Mouse (Mus musculus): ENCODE measurements around the gene Depp1.

The Depp1 gene

DNA sequence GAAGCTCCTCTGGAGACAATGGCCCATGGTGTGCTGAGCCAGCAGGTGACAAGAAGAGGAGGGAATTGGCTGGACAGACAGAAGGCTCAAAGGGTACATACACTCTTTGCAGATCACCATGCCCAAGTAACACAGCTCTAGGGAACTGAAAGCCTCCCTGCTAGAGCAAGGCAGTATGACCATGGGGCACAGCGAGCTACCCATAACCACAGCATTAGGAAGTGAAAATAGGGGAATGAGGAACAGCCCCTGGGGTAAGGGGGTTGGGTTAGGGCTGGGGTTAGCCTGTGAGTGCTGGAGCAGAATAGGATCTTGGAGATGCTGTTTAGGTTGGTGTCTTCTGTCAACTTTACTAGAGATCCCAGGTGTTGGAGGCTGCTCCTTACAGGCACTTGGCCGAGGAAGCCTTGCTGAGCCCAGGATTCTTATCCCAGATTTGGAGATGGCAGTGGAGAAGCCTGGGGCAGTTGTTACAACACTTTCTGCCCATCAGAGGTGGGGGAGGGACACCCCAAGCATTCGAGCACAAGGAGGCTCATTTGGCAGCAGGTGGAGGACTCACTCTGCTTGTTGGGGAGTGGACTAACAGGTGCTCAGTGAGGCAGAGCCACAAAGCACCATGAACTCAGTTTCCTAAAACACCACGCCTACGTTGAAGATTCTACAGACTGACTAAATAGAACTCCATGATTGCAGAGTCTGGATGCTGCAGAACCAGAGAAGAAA is 29.3 kb downstream of the Depp1 start:
- no peak for DNase-seq (ENCODE audit: extremely low spot score, low spot score)

DNA sequence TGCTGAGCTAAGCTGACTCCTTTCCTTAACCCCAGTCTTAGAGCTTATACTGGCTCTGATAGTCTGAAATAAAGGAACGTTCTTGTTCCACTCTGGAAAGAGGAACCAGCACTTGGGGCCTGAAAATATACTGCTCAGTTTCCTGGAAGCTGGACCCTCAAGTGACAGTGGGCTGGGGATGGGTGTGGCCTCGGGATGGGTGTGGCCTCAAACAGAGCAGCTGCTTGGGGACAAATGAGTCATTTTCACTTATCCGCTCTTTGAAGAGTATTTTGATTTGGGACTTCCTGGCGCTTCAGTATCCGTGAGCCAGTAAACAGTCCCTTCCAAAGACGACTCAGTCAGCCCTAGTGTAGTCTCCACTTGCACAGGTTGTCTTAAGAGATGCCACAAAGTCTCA is 31.9 kb downstream of the Depp1 start:
- no peak for DNase-seq (ENCODE audit: extremely low spot score, low spot score)

DNA sequence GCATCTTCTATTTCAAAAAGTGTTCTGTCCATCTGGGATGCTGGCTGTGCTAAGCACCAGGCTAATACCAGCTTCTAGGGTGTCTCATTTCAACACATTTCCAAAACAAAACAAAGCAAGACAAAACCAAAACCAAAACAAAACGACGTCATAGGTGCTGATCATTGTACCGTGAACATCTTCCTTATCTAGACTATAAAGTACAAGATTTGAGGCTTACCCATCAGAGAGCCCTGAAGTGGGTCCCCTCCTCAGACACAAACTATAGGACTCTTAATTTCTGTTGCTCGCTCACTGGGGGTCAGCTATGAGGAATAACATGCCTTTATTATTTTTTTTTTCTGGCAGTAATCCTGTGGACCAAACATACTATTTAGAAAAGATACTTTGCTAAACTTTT is 43.2 kb downstream of the Depp1 start:
- no peak for DNase-seq (ENCODE audit: extremely low spot score, low spot score)

DNA sequence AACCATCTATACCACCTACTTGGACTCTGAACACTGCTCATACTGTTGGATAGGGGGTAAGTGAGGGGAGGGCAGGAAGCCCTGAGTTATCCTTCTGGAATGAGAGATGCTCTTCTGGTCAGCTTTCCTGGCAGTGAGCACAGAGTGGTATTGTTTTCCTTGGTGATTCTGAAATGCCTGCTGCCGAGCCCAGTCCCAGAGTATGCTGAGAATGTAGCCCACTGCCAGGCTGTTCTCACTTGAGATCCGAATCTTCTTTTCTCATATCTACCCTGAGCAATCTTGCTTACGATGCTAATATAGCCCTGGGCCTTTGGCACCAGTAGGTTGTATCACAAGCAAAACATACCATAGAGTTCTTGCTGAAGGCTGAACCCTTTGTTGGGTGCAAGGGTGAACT is 43.9 kb downstream of the Depp1 start:
- DNase-seq (ENCODE audit: extremely low spot score, low spot score) = no peak

DNA sequence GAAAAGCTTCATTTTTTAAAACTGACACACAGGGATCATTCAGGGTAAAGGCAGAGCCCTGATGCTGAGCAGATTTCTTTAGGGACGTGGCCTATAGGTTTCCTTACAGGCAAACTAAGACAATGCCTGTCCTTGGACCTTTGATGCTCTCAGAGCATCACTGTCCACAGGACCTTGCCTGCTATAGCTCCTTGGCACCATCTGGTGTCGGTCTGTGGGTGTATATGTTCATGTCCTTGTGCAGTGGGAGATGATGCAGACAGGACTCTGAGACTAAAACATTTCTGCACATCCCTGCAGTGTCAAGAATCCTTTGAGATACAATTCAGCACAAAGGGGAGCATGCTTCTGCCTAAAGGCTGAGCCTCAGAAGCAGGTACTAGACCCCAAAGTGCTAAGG is 47.0 kb downstream of the Depp1 start:
- no peak for DNase-seq (ENCODE audit: extremely low spot score, low spot score)

DNA sequence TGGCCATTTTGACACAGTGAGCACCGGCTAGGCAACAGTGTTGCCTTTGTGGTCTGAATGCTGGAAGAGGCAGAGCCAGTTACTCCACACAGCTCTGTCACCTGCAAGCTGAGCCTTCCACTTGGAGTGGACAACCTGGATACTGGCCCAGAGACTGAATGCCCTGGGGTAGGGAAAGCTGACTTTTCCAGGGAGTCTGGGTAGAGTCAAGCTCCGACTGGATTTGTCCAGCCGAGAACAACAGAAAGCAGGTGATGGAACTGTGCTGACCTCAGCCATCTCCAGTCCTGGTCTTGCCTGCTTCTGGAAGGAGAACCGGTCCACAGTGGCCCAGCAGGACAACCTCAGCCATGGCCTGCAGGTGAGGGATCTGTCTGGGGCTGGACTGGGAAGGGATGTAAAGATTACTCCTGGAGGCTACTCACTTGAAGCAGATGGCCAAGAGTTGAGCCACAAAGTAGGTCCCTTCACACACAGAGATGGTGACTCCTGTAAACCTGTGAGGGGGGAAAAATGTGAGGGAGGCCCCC is 47.6 kb downstream of the Depp1 start:
- no peak for DNase-seq (ENCODE audit: extremely low spot score, low spot score)

DNA sequence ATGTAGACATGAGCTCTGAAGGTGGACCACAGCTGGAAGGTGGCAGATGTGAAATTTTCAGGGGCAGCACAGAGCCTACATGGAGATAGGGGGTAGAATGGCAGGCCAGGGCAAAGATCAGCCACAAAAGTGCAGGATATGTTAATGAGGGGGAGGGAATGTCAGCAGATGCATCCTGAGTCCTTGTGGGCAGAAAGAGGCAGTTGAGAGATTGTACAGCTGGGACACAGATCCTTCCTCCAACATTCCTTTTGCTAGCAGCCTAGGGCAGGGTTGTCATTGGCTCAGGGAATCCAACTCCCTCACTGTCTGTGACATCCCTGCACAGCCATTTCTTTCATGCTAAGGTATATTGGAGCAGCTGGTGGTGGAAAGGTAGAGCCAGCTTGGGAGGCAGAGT is 50.4 kb downstream of the Depp1 start:
- no peak for DNase-seq (ENCODE audit: extremely low spot score, low spot score)

Data from neural tube, embryonic 10.5 days (tissue).